Mouse (Mus musculus) liver, adult 2 months (tissue): Measurements from ENCODE around the gene Bcat1. TPM values are rescaled to one million over a fixed set of nuclear protein-coding genes. Genes with fewer than 3 reads are reported as not detected.

Source experiments
- DNase-seq: peaks from one replicate; pipeline ENCODE4 v3.0.0-alpha.2; 2011; ENCODE audit warnings: low read depth, low spot score; ENCODE audit errors: extremely low read depth
- H3K27ac ChIP-seq: fragments of 200-500 bp; replicated peaks from 2 replicates; pipeline ENCODE4 v1.5.1; 2012; ENCODE audit warnings: low read depth, mild to moderate bottlenecking, control low read depth, inconsistent platforms, low read length; ENCODE audit not compliant: insufficient read depth
- H3K27me3 ChIP-seq: fragments of 200-500 bp; 2 replicates; pipeline ENCODE4 v1.6.1; 2012; ENCODE audit warnings: mild to moderate bottlenecking, moderate library complexity, low read length, inconsistent platforms; ENCODE audit not compliant: control insufficient read depth, insufficient read depth
- H3K36me3 ChIP-seq: fragments of 200-500 bp; 2 replicates; pipeline ENCODE4 v1.6.1; 2012; ENCODE audit warnings: low read length, inconsistent platforms; ENCODE audit not compliant: control insufficient read depth, insufficient read depth
- H3K4me1 ChIP-seq: fragments of 200-500 bp; 2 replicates; pipeline ENCODE4 v1.6.1; 2011; ENCODE audit warnings: low read length; ENCODE audit not compliant: control insufficient read depth, insufficient read depth
- H3K4me3 ChIP-seq: fragments of 200-500 bp; 2 replicates; pipeline ENCODE4 v1.5.1; 2011; ENCODE audit warnings: low read depth, mild to moderate bottlenecking, control low read depth, low read length, moderate library complexity; ENCODE audit not compliant: insufficient read depth
- H3K79me2 ChIP-seq: fragments of 200-500 bp; 2 replicates; pipeline ENCODE4 v1.6.1; 2012; ENCODE audit warnings: inconsistent platforms, mild to moderate bottlenecking, low read length, moderate library complexity; ENCODE audit not compliant: control insufficient read depth, insufficient read depth
- H3K9ac ChIP-seq: fragments of 200-500 bp; 2 replicates; pipeline ENCODE4 v1.6.1; 2012; ENCODE audit warnings: low read depth, mild to moderate bottlenecking, control low read depth, inconsistent platforms, low read length
- CTCF ChIP-seq: fragments of 200-500 bp; IDR thresholded peaks from 2 replicates; pipeline ENCODE4 v1.5.1; 2011; ENCODE audit warnings: low read depth, low read length, control low read depth
- POLR2A ChIP-seq: fragments of 200-500 bp; IDR thresholded peaks from 2 replicates; pipeline ENCODE4 v1.6.1; 2011; ENCODE audit warnings: low read length, control low read depth; ENCODE audit not compliant: insufficient read depth; ENCODE audit errors: extremely low read depth
- WGBS: fragments of 180-500 bp; shearing (Covaris S2); methylation state at CpG from one replicate; pipeline ENCODE4 v1.1.7; 2018; 5-methylcytosine and 5-hydroxymethylcytosine counted together
- polyA plus RNA-seq: library from polyadenylated mRNA; depleted of rRNA; stranded (reverse); fragments of >200 nt; gene quantifications from 2 replicates; pipeline ENCODE4 v1.2.3, GENCODE M21; 2012
- total RNA-seq: library from RNA; depleted of rRNA; stranded (reverse); fragments of >200 nt; gene quantifications from 2 replicates; pipeline ENCODE4 v1.2.3, GENCODE M21; 2014

Gene Bcat1
- total and polyA plus RNA-seq, 2 experiments = 0.18 TPM; not detected in 1

DNA sequence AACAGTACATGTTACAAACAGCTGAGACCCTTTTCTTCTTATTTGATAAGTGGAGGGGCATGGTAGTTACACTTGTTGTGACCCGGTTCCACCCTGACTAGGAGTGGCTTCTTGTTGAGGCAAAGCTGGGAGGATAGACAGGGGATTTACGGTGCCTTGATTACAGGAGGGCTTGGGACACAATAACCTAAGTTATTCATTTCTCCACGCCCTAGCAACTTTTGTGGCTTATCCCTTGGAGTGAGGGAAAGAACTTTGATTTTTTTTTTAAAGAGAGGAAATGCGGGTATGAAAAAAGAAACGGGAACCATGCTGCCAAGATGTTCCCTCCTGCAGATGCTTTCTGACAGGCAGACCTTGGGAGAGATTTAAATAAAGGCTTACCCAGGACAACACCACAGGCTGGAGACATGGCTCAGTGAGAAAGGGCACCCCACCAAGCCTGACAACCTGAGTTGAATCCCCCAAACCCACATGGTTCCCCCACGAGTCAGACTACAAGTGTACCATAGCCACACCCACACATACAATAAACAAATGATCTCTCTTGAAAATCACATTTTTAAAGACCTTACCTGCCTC is 20.6 kb downstream of the Bcat1 start:
- WGBS = 70% methylated on average over 6 of the region's 6 CpGs

DNA sequence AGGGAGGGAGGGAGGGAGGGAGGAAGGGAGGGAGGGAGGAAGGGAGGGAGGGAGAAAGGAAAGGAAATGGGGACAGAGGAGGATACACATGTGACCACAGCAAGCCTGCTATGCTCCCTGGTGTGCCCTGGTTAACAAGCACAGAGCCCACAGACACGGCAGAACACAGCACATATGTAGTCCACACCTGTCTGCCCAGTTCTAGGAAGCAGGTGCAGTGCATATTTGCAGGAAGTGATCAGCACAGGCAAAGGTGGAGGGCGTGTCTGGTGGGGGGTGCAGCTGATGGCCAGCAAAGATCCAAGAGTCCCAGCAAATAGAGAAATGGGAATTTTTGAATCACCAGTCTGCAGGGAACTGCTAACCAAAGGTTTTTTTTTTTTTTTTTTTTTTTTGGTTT is 23.3 kb downstream of the Bcat1 start:
- WGBS = 85% methylated on average over 2 of the region's 2 CpGs
- TF ChIP-seq CTCF = no peak
- no peak for TF ChIP-seq POLR2A

More for the DNA sequence above, 20.6 kb downstream of the Bcat1 start:
- Histone ChIP-seq H3K4me1 (no peaks in the 10 kb centered on the region), H3K79me2 (no peaks in the 10 kb centered on the region), H3K4me3 (no peak overlapping the region), H3K27ac (no peak overlapping the region), H3K9ac (no peak overlapping the region), H3K36me3 (no peaks in the 10 kb centered on the region), H3K27me3 (0 out of 2 replicates have a peak, but pooled peaks cover 3% of the 10 kb centered on the region)
- no peak for TF ChIP-seq CTCF
- TF ChIP-seq POLR2A = no peak
- DNase-seq = no peak

DNA sequence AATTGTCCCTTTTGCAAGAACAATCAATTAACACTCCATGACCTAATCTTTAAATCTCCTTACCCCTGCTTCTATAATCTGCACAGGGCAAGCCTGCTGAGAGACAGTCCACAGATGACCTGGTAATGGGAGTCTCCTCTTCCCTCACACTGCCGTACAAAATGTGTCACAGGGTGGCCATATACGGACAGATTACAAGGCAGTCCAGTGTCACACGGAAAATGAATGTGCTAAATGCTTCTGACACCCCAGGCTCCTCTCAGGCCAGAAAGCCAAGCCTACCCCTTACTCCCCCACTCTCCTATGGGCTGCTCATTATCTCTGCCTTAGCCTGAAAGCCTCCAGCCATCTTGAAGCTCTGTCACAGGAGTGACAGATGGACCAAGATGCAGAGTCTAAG is 25.1 kb downstream of the Bcat1 start:
- DNase-seq = no peak
- no peak overlapping the region for H3K27ac ChIP-seq
- no peaks in the 10 kb centered on the region for H3K79me2 ChIP-seq
- no peaks in the 10 kb centered on the region for H3K36me3 ChIP-seq
- TF ChIP-seq CTCF (no peak), POLR2A (no peak)
- 65% methylated on average over 3 of the region's 3 CpGs for WGBS
- H3K4me3 ChIP-seq = no peak overlapping the region
- H3K9ac ChIP-seq = no peak overlapping the region
- H3K27me3 ChIP-seq = peaks cover 8% of the 10 kb centered on the region
- no peaks in the 10 kb centered on the region for H3K4me1 ChIP-seq

More for the DNA sequence above, 23.3 kb downstream of the Bcat1 start:
- H3K36me3 ChIP-seq = no peaks in the 10 kb centered on the region
- no peak overlapping the region for H3K27ac ChIP-seq
- H3K79me2 ChIP-seq = no peaks in the 10 kb centered on the region
- H3K9ac ChIP-seq = no peak overlapping the region
- H3K4me1 ChIP-seq = no peaks in the 10 kb centered on the region
- DNase-seq = no peak
- peaks cover 8% of the 10 kb centered on the region for H3K27me3 ChIP-seq
- no peak overlapping the region for H3K4me3 ChIP-seq

DNA sequence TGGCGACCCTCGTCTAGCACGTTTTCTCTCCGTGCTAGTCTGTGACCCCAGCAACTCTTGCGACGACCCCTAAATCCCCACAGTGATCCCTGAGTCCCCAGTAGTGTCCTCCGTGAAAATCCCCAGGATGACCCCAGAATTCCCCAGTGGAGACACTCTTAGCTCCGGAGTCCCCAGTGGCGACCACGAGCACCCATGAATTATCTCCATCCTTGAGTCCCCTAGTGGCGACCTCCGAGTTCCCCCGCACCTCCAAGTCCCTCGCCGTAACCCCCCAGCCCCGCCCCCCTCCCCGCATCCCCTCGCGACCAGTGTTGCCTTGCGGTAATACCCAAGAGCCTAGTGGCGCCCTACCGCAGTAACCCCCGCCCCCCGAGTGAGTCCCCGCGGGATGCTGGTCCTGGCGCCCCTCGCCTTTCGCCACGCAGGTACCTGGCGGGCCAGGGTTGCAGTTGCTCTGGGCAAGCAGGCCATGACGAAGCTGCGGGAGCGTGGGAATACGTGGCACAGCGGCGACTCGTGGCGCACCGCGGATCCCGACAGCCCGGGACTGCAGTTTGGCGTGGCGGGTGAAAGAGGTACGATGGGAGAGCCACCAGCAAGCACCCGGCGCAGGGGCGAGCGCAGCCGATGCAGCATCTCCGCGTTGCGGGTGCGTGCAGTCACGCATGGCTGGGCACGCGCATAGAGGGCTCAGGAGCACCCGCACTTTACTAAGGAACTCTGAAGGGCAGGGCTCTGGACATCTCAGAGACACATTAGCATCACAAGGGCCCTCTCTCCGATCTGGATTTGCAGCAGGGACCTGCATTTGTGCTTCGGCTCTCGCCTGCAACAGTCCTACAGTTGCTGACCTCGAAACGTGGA is 27.6 kb downstream of the Bcat1 start:
- Histone ChIP-seq H3K4me1 (no peaks in the 10 kb centered on the region), H3K9ac (no peak overlapping the region), H3K4me3 (no peak overlapping the region), H3K79me2 (no peaks in the 10 kb centered on the region), H3K27ac (no peak overlapping the region), H3K36me3 (no peaks in the 10 kb centered on the region), H3K27me3 (peaks cover 8% of the 10 kb centered on the region)
- WGBS = 6% methylated on average over 64 of the region's 64 CpGs
- TF ChIP-seq CTCF (no peak), POLR2A (no peak)
- no peak for DNase-seq

DNA sequence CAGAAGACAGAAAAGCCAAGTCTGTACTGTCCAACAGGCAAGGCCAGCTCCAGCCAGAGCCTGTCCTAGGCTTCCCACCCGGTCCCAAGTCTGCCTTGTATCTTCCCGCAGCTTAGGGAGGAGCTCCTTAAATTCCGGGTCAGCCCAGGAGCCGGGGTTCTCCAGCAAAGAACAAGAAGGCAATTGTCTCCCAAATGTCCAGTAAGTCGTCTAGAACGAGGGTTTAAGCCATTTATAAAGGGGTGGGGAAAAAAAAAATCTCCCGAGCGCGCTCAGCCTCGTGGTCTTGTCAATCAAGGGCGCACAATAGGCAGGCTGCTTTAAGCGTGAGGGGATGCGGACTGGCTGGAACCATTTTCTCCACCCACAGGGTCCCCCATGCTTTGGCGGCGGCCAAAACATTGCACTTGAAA is 28.5 kb downstream of the Bcat1 start:
- WGBS = 13% methylated on average over 15 of the region's 15 CpGs
- Histone ChIP-seq H3K27ac (no peak overlapping the region), H3K36me3 (no peaks in the 10 kb centered on the region), H3K79me2 (no peaks in the 10 kb centered on the region), H3K27me3 (peaks cover 8% of the 10 kb centered on the region), H3K9ac (no peak overlapping the region), H3K4me3 (no peak overlapping the region), H3K4me1 (no peaks in the 10 kb centered on the region)
- no peak for DNase-seq
- no peak for TF ChIP-seq POLR2A
- TF ChIP-seq CTCF = no peak

DNA sequence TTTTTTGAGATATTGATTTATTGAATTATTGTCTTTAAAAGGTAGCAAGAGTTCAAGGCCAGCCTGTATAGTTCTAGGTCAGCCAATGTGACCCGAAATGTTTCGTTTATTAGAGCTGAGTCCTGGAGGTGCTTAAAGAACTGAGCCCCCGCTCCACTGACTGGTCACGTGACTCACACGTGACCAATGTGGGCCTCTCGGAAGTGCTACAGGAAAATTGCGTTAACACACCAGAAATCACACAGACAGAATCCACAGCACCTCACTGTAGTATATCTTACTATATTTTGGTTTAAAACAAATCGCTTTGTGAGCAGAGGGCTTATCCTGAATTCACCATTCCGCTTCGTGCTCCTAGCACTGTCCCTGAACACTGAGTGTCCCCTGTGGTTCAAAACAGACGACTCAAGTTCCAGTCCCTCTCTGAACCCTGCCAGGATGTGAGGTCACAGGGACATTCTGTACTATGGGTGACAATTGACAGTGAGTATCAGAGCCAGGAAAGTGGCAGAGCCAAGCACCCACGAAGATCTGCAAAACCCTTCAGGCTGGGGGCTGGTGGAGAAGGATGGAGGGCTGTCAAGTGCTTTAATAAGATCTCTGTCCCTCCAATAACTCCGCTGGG is 29.6 kb downstream of the Bcat1 start:
- Histone ChIP-seq H3K79me2 (no peaks in the 10 kb centered on the region), H3K27me3 (peaks cover 5% of the 10 kb centered on the region), H3K4me1 (no peaks in the 10 kb centered on the region), H3K36me3 (no peaks in the 10 kb centered on the region), H3K27ac (no peak overlapping the region), H3K4me3 (no peak overlapping the region), H3K9ac (no peak overlapping the region)
- DNase-seq = no peak
- TF ChIP-seq CTCF (no peak), POLR2A (no peak)
- WGBS = 78% methylated on average over 13 of the region's 13 CpGs
